Mouse (Mus musculus) embryonic facial prominence, embryonic 13.5 days (tissue): ENCODE results near the gene Pspc1. TPM values are rescaled to one million over a fixed set of nuclear protein-coding genes. Genes with fewer than 3 reads are reported as not detected.
A peak's percentile ranks its signal among the peaks of the same experiment; 100 is the strongest.
"Not testable (repeated sequence)": the region's sequence is repeated elsewhere in the genome, so short reads cannot be mapped to it uniquely, and the experiment has no call there.

Experiments used
- ATAC-seq: fragments of 200-750 bp; cut with Nextera tagmentation; 2 replicates; pipeline ENCODE4 v1.8.0; 2017; ENCODE audit warnings: low read depth; ENCODE audit not compliant: insufficient number of reproducible peaks, insufficient read depth, low FRiP score, low TSS enrichment
- H3K27ac ChIP-seq: fragments of 300-500 bp; sonication (generic); 2 replicates; pipeline ENCODE4 v1.5.1; 2015; ENCODE audit warnings: moderate library complexity, mild to moderate bottlenecking, inconsistent platforms
- H3K27me3 ChIP-seq: fragments of 300-500 bp; sonication (generic); 2 replicates; pipeline ENCODE4 v1.6.1; 2015; ENCODE audit warnings: mild to moderate bottlenecking, inconsistent platforms
- H3K36me3 ChIP-seq: fragments of 300-500 bp; sonication (generic); 2 replicates; pipeline ENCODE4 v1.6.1; 2015; ENCODE audit warnings: mild to moderate bottlenecking, inconsistent platforms
- H3K4me1 ChIP-seq: fragments of 300-500 bp; sonication (generic); 2 replicates; pipeline ENCODE4 v1.6.1; 2015; ENCODE audit warnings: inconsistent platforms
- H3K4me2 ChIP-seq: fragments of 300-500 bp; sonication (generic); 2 replicates; pipeline ENCODE4 v1.6.1; 2015; ENCODE audit warnings: moderate library complexity, mild to moderate bottlenecking, inconsistent platforms
- H3K4me3 ChIP-seq: fragments of 300-500 bp; sonication (generic); 2 replicates; pipeline ENCODE4 v1.5.1; 2015; ENCODE audit warnings: mild to moderate bottlenecking, inconsistent platforms
- H3K9ac ChIP-seq: fragments of 300-500 bp; sonication (generic); 2 replicates; pipeline ENCODE4 v1.6.1; 2015; ENCODE audit warnings: mild to moderate bottlenecking, inconsistent platforms
- H3K9me3 ChIP-seq: fragments of 300-500 bp; sonication (generic); 2 replicates; pipeline ENCODE4 v1.6.1; 2016; ENCODE audit warnings: inconsistent platforms
- WGBS: fragments of 180-500 bp; shearing (Covaris S2); methylation state at CpG from one replicate; pipeline ENCODE4 v1.1.7; 2015; ENCODE audit warnings: mixed read lengths; 5-methylcytosine and 5-hydroxymethylcytosine counted together
- polyA plus RNA-seq: library from polyadenylated mRNA; unstranded; fragments of >200 nt; fragmentation: Nextera tagmentation; extraction: Ambion mirVana; gene quantifications from 2 replicates; pipeline ENCODE4 v1.2.1, GENCODE M21; 2015

Pspc1 gene
- polyA plus RNA-seq, 1 experiment from 2014 or later: 35.3 TPM

- H3K4me2 ChIP-seq: peak overlapping the region; percentile 68
- no peaks in the 10 kb centered on the region for H3K27me3 ChIP-seq
- peaks cover 17% of the 10 kb centered on the region for H3K4me1 ChIP-seq
- ATAC-seq: peak; percentile 8; the same call in 1 of the 2 replicates
- H3K36me3 ChIP-seq: no peaks in the 10 kb centered on the region
- no peaks in the 10 kb centered on the region for H3K9me3 ChIP-seq
- H3K4me3 ChIP-seq: peak overlapping the region; percentile 97
- H3K9ac ChIP-seq: peak overlapping the region; percentile 94
- H3K27ac ChIP-seq: peak overlapping the region; percentile 96
- WGBS: under 1% methylated on average over 71 of the region's 71 CpGs
These were observed 568 bp downstream of the Pspc1 start for GRCm38 (mm10) chr14:56777360-56778136.

GRCm38 (mm10) chr14:56776571-56777238 is 1.4 kb downstream of the Pspc1 start:
- H3K4me1 ChIP-seq: peaks cover 17% of the 10 kb centered on the region
- no peaks in the 10 kb centered on the region for H3K27me3 ChIP-seq
- peaks cover 6% of the 10 kb centered on the region for H3K36me3 ChIP-seq
- no peak for ATAC-seq
- WGBS: 34% methylated on average over 11 of the region's 11 CpGs
- H3K27ac ChIP-seq: no peak overlapping the region
- peak overlapping the region; percentile 97 for H3K4me3 ChIP-seq
- peak overlapping the region; percentile 94 for H3K9ac ChIP-seq
- H3K9me3 ChIP-seq: no peaks in the 10 kb centered on the region
- H3K4me2 ChIP-seq: peak overlapping the region; percentile 68

GRCm38 (mm10) chr14:56775416-56775815 is 2.7 kb downstream of the Pspc1 start:
- H3K4me2 ChIP-seq: peak overlapping the region; percentile 68
- H3K27me3 ChIP-seq: no peaks in the 10 kb centered on the region
- no peak for ATAC-seq
- no peak overlapping the region for H3K27ac ChIP-seq
- 57% methylated on average over 4 of the region's 4 CpGs for WGBS
- peaks cover 17% of the 10 kb centered on the region for H3K4me1 ChIP-seq
- H3K36me3 ChIP-seq: peaks cover 17% of the 10 kb centered on the region
- H3K4me3 ChIP-seq: peak overlapping the region; percentile 28
- H3K9me3 ChIP-seq: no peaks in the 10 kb centered on the region
- H3K9ac ChIP-seq: no peak overlapping the region

GRCm38 (mm10) chr14:56766438-56766837 is 11.7 kb downstream of the Pspc1 start:
- H3K4me2 ChIP-seq, H3K4me1 ChIP-seq: not testable (repeated sequence)
- peaks cover 62% of the 10 kb centered on the region for H3K36me3 ChIP-seq

GRCm38 (mm10) chr14:56765117-56765516 is 13.0 kb downstream of the Pspc1 start:
- peak; percentile 76; the same call in 1 of the 2 replicates for ATAC-seq

More at GRCm38 (mm10) chr14:56766438-56766837, 11.7 kb downstream of the Pspc1 start:
- not testable (repeated sequence) for H3K9ac ChIP-seq, H3K4me3 ChIP-seq, H3K27me3 ChIP-seq, H3K9me3 ChIP-seq, ATAC-seq, H3K27ac ChIP-seq
- WGBS: 89% methylated on average over 2 of the region's 2 CpGs

GRCm38 (mm10) chr14:56751282-56751681 is 26.8 kb downstream of the Pspc1 start:
- Histone ChIP-seq H3K27ac (no peak overlapping the region), H3K4me2 (no peak overlapping the region), H3K9ac (no peak overlapping the region), H3K36me3 (peaks cover 57% of the 10 kb centered on the region), H3K4me3 (no peak overlapping the region), H3K4me1 (no peaks in the 10 kb centered on the region), H3K27me3 (no peaks in the 10 kb centered on the region), H3K9me3 (no peaks in the 10 kb centered on the region)
- WGBS: 91% methylated on average over 4 of the region's 4 CpGs
- no peak for ATAC-seq

More at GRCm38 (mm10) chr14:56765117-56765516, 13.0 kb downstream of the Pspc1 start:
- H3K27me3 ChIP-seq, H3K27ac ChIP-seq, H3K4me3 ChIP-seq, H3K4me2 ChIP-seq, H3K4me1 ChIP-seq, H3K9ac ChIP-seq, H3K9me3 ChIP-seq: not testable (repeated sequence)
- H3K36me3 ChIP-seq: peaks cover 63% of the 10 kb centered on the region
- 94% methylated on average over 3 of the region's 3 CpGs for WGBS

GRCm38 (mm10) chr14:56740175-56740574 is 37.9 kb downstream of the Pspc1 start:
- Histone ChIP-seq H3K4me3 (no peak overlapping the region), H3K9ac (no peak overlapping the region), H3K9me3 (no peaks in the 10 kb centered on the region), H3K4me2 (no peak overlapping the region), H3K27me3 (no peaks in the 10 kb centered on the region), H3K36me3 (peaks cover 15% of the 10 kb centered on the region), H3K4me1 (no peaks in the 10 kb centered on the region), H3K27ac (no peak overlapping the region)
- WGBS: 100% methylated on average over 1 of the region's 1 CpGs
- ATAC-seq: no peak

GRCm38 (mm10) chr14:56726493-56726892 is 51.6 kb downstream of the Pspc1 start:
- WGBS: 86% methylated on average over 1 of the region's 1 CpGs
- no peak overlapping the region for H3K4me2 ChIP-seq
- no peak overlapping the region for H3K4me3 ChIP-seq
- no peak overlapping the region for H3K27ac ChIP-seq
- ATAC-seq: no peak
- no peaks in the 10 kb centered on the region for H3K9me3 ChIP-seq
- H3K36me3 ChIP-seq: peaks cover 10% of the 10 kb centered on the region; the same call in 1 of the 2 replicates
- H3K9ac ChIP-seq: no peak overlapping the region
- no peaks in the 10 kb centered on the region for H3K4me1 ChIP-seq
- no peaks in the 10 kb centered on the region for H3K27me3 ChIP-seq

- H3K9ac ChIP-seq: no peak overlapping the region
- no peak overlapping the region for H3K27ac ChIP-seq
- no peak overlapping the region for H3K4me3 ChIP-seq
- no peak overlapping the region for H3K4me2 ChIP-seq
- no peaks in the 10 kb centered on the region for H3K9me3 ChIP-seq
- ATAC-seq: no peak
- H3K27me3 ChIP-seq: no peaks in the 10 kb centered on the region
- H3K4me1 ChIP-seq: no peaks in the 10 kb centered on the region
- 61% methylated on average over 4 of the region's 4 CpGs for WGBS
- H3K36me3 ChIP-seq: peaks cover 8% of the 10 kb centered on the region
These were observed 72.4 kb downstream of the Pspc1 start for GRCm38 (mm10) chr14:56705687-56706086.

- ATAC-seq: no peak
These were observed 75.5 kb downstream of the Pspc1 start for GRCm38 (mm10) chr14:56702644-56703043.

GRCm38 (mm10) chr14:56697836-56698235 is 80.3 kb downstream of the Pspc1 start:
- H3K27me3 ChIP-seq: no peaks in the 10 kb centered on the region
- no peak for ATAC-seq
- WGBS: 90% methylated on average over 5 of the region's 5 CpGs
- no peak overlapping the region for H3K4me3 ChIP-seq
- H3K9ac ChIP-seq: no peak overlapping the region
- no peaks in the 10 kb centered on the region for H3K4me1 ChIP-seq
- no peak overlapping the region for H3K4me2 ChIP-seq
- no peak overlapping the region; the same call in 1 of the 2 replicates for H3K27ac ChIP-seq
- peaks cover 74% of the 10 kb centered on the region for H3K36me3 ChIP-seq
- no peaks in the 10 kb centered on the region for H3K9me3 ChIP-seq

More at GRCm38 (mm10) chr14:56702644-56703043, 75.5 kb downstream of the Pspc1 start:
- Histone ChIP-seq H3K36me3 (peaks cover 30% of the 10 kb centered on the region), H3K9me3 (no peaks in the 10 kb centered on the region), H3K4me3 (no peak overlapping the region), H3K4me1 (no peaks in the 10 kb centered on the region), H3K4me2 (no peak overlapping the region), H3K27ac (no peak overlapping the region), H3K27me3 (no peaks in the 10 kb centered on the region), H3K9ac (no peak overlapping the region)
- WGBS: 93% methylated on average over 4 of the region's 4 CpGs

- no peaks in the 10 kb centered on the region for H3K27me3 ChIP-seq
- no peak overlapping the region for H3K4me2 ChIP-seq
- no peak for ATAC-seq
- peaks cover 94% of the 10 kb centered on the region for H3K36me3 ChIP-seq
- H3K4me3 ChIP-seq: no peak overlapping the region
- 80% methylated on average over 3 of the region's 3 CpGs for WGBS
- no peaks in the 10 kb centered on the region for H3K4me1 ChIP-seq
- no peak overlapping the region for H3K9ac ChIP-seq
- no peaks in the 10 kb centered on the region for H3K9me3 ChIP-seq
- no peak overlapping the region for H3K27ac ChIP-seq
These were observed 82.6 kb downstream of the Pspc1 start for GRCm38 (mm10) chr14:56695495-56695894.
